In genomic region chr17:35125081-35125480, GRCm38 (mm10) we compare ENCODE assay signal across 1 mouse cellular context.
TF ChIP-seq lines count a peak whose summit lies in the region.

No protein-coding gene starts in this region.

TF ChIP-seq in MEL, 35 proteins besides CTCF, POLR2A, EP300 and RAD21:
- TF ChIP-seq SIN3A (IDR thresholded peaks at IDR 0.05; ENCODE audit: low read length), result no peak
- no peak for TF ChIP-seq BHLHE40 (IDR thresholded peaks at IDR 0.05; ENCODE audit: borderline replicate concordance, low read depth, low read length)
- TF ChIP-seq SMC3 (IDR thresholded peaks at IDR 0.05; ENCODE audit: low read depth, low read length), result no peak
- TF ChIP-seq RCOR1 (IDR thresholded peaks at IDR 0.05; ENCODE audit: low read depth, low read length), result no peak
- peak; percentile 29; the same call in 1 of the 2 replicates for TF ChIP-seq POLR2AphosphoS2 (IDR thresholded peaks at IDR 0.05; ENCODE audit: low read length)
- peak; percentile 38; the same call in 1 of the 2 replicates for TF ChIP-seq ETS1 (IDR thresholded peaks at IDR 0.05; ENCODE audit: low read depth, low read length)
- no peak for TF ChIP-seq CHD1 (IDR thresholded peaks at IDR 0.05; ENCODE audit: low read depth, low read length)
- TF ChIP-seq GATA1 (IDR thresholded peaks at IDR 0.05; ENCODE audit: low read depth, low read length), result no peak
- TF ChIP-seq POLR2AphosphoS5 (IDR thresholded peaks at IDR 0.05; ENCODE audit: borderline replicate concordance, low read depth, low read length), result no peak
- no peak for TF ChIP-seq MAX (IDR thresholded peaks at IDR 0.05; ENCODE audit: low read length)
- no peak for TF ChIP-seq HCFC1 (IDR thresholded peaks at IDR 0.05; ENCODE audit: low read depth, low read length)
- no peak for TF ChIP-seq TBP (IDR thresholded peaks at IDR 0.05; ENCODE audit: low read depth, low read length)
- TF ChIP-seq CHD2 (IDR thresholded peaks at IDR 0.05; ENCODE audit: low read length), result no peak
- TF ChIP-seq UBTF (IDR thresholded peaks at IDR 0.05; ENCODE audit: borderline replicate concordance, insufficient read depth, low read depth, low read length), result no peak
- no peak for TF ChIP-seq GABPA (IDR thresholded peaks at IDR 0.05; ENCODE audit: low read depth, low read length)
- TF ChIP-seq MYC (IDR thresholded peaks at IDR 0.05; ENCODE audit: low read depth, low read length), result no peak
- no peak for TF ChIP-seq ZMIZ1 (IDR thresholded peaks at IDR 0.05; ENCODE audit: low read depth, low read length)
- peak; percentile 44 for TF ChIP-seq TAL1 (IDR thresholded peaks at IDR 0.05; ENCODE audit: low read length)
- TF ChIP-seq ELF1 (IDR thresholded peaks at IDR 0.05; ENCODE audit: low read depth, low read length), result no peak
TF ChIP-seq in MEL: peak in this region for 3.
